Mouse (Mus musculus) heart, embryonic 12.5 days (tissue): ENCODE data around the gene Sbpl. TPM values are rescaled to one million over a fixed set of nuclear protein-coding genes. Genes with fewer than 3 reads are reported as not detected.
A peak's percentile ranks its signal among the peaks of the same experiment; 100 is the strongest.
"Not testable (repeated sequence)": the region's sequence is repeated elsewhere in the genome, so short reads cannot be mapped to it uniquely, and the experiment has no call there.

ENCODE experiments used
- ATAC-seq: fragments of 200-750 bp; cut with Nextera tagmentation; 2 replicates; pipeline ENCODE4 v1.8.0; 2017; ENCODE audit warnings: moderate TSS enrichment, moderate library complexity; ENCODE audit not compliant: insufficient number of reproducible peaks, low FRiP score
- H3K27ac ChIP-seq: fragments of 300-500 bp; sonication (generic); 2 replicates; pipeline ENCODE4 v1.5.1; 2016; ENCODE audit warnings: mild to moderate bottlenecking, moderate library complexity; ENCODE audit not compliant: poor library complexity, severe bottlenecking
- H3K27me3 ChIP-seq: fragments of 300-500 bp; sonication (generic); replicated peaks from 2 replicates; pipeline ENCODE4 v1.6.1; 2016; ENCODE audit warnings: mild to moderate bottlenecking, moderate library complexity
- H3K36me3 ChIP-seq: fragments of 300-500 bp; sonication (generic); 2 replicates; pipeline ENCODE4 v1.6.1; 2016; ENCODE audit warnings: mild to moderate bottlenecking, moderate library complexity
- H3K4me1 ChIP-seq: fragments of 300-500 bp; sonication (generic); replicated peaks from 2 replicates; pipeline ENCODE4 v1.6.1; 2016; ENCODE audit warnings: mild to moderate bottlenecking
- H3K4me2 ChIP-seq: fragments of 300-500 bp; sonication (generic); 2 replicates; pipeline ENCODE4 v1.6.1; 2016; ENCODE audit warnings: mild to moderate bottlenecking, moderate library complexity
- H3K4me3 ChIP-seq: fragments of 300-500 bp; sonication (generic); 2 replicates; pipeline ENCODE4 v1.5.1; 2016; ENCODE audit warnings: mild to moderate bottlenecking
- H3K9ac ChIP-seq: fragments of 300-500 bp; sonication (generic); 2 replicates; pipeline ENCODE4 v1.6.1; 2016; ENCODE audit warnings: mild to moderate bottlenecking, moderate library complexity
- H3K9me3 ChIP-seq: fragments of 300-500 bp; sonication (generic); replicated peaks from 2 replicates; pipeline ENCODE4 v1.6.1; 2016; ENCODE audit warnings: mild to moderate bottlenecking, moderate library complexity
- WGBS: fragments of 180-500 bp; shearing (Covaris S2); methylation state at CpG from one replicate; pipeline ENCODE4 v1.1.7; 2016; 5-methylcytosine and 5-hydroxymethylcytosine counted together
- polyA plus RNA-seq: library from polyadenylated mRNA; unstranded; fragments of >200 nt; fragmentation: Nextera tagmentation; extraction: Ambion mirVana; gene quantifications from 2 replicates; pipeline ENCODE4 v1.2.1, GENCODE M21; 2016

Gene Sbpl
- polyA plus RNA-seq, 1 experiment from 2014 or later, result not detected

DNA sequence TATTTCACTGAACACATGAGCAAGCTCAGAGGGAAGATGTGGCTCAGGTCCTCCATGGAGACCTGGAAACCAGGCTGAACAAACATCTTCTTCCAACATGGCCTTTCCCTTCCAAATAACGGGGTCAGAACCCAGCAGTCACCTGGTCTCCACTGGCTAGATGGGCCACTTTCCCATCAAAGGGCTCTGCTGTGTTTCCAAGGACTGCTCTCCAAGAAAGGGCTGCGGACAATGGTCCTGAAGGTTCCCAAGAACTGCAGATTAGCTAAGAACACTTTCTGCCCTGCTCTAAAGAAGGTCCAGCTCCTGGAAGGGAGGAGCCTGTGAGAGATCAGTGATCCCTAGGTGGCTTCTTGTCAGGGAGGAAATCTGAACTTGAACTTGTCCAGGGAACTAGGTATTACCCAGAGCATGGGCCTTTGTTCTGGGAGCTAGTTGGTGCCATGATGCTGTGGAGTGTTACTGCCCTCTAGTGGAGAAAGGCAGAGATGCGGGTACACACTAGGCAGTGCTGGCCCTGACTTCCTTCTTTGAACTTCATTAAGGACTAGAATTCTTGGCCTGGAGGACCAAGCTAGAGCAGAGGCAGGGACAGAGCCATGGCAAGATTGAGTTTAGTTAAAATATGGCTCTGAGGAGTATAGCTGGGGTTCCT is 5.1 kb upstream of the Sbpl start:
- 0 out of 2 replicates have a peak, but pooled peaks cover 2% of the 10 kb centered on the region for H3K27me3 ChIP-seq
- WGBS, result 37% methylated on average over 3 of the region's 3 CpGs
- ATAC-seq, result peak; percentile 70
- no peaks in the 10 kb centered on the region for H3K36me3 ChIP-seq
- no peak overlapping the region for H3K9ac ChIP-seq
- H3K4me3 ChIP-seq, result no peak overlapping the region
- no peak overlapping the region for H3K4me2 ChIP-seq
- H3K27ac ChIP-seq, result no peak overlapping the region
- no peaks in the 10 kb centered on the region for H3K4me1 ChIP-seq
- H3K9me3 ChIP-seq, result no peaks in the 10 kb centered on the region

DNA sequence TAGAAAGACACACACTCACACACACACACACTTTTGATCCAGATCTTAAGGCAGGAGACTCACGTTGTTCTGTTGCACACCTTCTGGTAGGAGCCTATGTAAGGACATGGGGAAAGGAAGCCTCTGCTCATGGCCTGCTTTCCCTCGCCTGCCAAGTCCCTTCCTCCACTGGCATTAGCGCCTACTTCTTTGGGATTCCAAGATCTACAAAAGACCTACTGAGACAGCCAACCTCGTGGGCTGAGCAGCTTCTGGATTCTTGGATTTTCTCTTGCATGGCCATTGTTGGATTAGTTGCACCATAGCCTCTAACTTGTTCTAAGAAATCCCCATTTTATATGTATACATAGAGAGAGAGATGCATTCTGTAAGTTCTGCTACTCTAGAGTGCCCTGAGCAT is 4.2 kb downstream of the Sbpl start:
- H3K27me3 ChIP-seq, H3K9me3 ChIP-seq, ATAC-seq, H3K4me3 ChIP-seq, H3K36me3 ChIP-seq, H3K4me1 ChIP-seq, H3K9ac ChIP-seq, H3K27ac ChIP-seq, H3K4me2 ChIP-seq: not testable (repeated sequence)
- 77% methylated on average over 4 of the region's 4 CpGs for WGBS

DNA sequence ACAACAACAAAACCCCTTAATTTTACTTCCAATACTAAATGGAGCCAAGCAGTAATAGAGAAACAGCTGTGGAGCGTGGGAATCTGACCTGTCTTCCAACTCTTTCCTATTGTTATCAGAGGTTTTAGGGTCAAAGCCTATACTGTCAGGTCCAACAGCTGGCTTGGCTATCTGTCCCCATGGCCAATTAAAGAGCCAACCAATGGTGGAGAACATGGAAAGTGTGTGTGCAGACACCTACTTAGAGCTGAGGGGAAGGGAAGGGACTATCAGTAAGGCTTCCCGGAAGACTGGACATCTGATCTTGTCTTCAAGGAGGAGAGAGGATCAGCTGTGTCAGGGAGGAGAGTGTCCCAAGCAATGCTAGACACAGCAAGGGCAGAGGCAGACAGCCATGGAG is 6.0 kb downstream of the Sbpl start:
- Histone ChIP-seq H3K36me3 (no peaks in the 10 kb centered on the region), H3K27ac (no peak overlapping the region), H3K9me3 (no peaks in the 10 kb centered on the region), H3K9ac (no peak overlapping the region), H3K4me1 (no peaks in the 10 kb centered on the region), H3K4me2 (no peak overlapping the region), H3K4me3 (no peak overlapping the region), H3K27me3 (no peaks in the 10 kb centered on the region)
- ATAC-seq, result no peak
- 58% methylated on average over 2 of the region's 2 CpGs for WGBS

DNA sequence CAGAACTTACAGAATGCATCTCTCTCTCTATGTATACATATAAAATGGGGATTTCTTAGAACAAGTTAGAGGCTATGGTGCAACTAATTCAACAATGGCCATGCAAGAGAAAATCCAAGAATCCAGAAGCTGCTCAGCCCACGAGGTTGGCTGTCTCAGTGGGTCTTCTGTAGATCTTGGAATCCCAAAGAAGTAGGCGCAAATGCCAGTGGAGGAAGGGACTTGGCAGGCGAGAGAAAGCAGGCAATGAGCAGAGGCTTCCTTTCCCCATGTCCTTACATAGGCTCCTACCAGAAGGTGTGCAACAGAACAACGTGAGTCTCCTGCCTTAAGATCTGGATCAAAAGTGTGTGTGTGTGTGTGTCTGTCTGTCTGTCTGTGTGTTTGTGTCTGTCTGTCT is 7.6 kb downstream of the Sbpl start:
- H3K36me3 ChIP-seq, H3K4me1 ChIP-seq, H3K4me2 ChIP-seq, H3K9ac ChIP-seq, H3K9me3 ChIP-seq, H3K4me3 ChIP-seq, ATAC-seq, H3K27me3 ChIP-seq, H3K27ac ChIP-seq: not testable (repeated sequence)
- 75% methylated on average over 4 of the region's 4 CpGs for WGBS

DNA sequence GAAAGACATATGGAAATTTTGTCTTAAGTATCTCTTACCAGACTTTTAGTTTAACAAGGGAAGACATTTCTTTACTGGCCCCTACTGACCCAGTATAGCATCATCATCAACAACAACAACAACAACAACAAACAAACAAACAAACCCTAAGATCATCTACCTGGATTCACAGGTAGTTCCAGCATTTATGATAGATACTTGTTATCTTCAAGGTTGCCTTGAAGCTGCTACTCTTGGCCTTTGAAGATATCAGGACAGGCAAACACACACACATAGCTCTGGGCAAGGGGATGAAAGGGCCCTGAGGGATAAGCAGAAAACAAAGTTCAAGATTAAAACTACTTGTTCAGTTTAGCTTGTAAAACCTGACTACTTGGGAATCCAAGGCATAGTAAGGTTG is 13.7 kb downstream of the Sbpl start, which contains the start of gene Sbp:
Gene Sbp, plus strand, starts transcription at position 301 of the 400 bp plus-strand sequence.
- Histone ChIP-seq H3K9ac (no peak within 1 kb of the TSS), H3K36me3 (no peaks in the 10 kb centered on the region), H3K4me2 (no peak within 1 kb of the TSS), H3K4me3 (no peak within 1 kb of the TSS), H3K9me3 (no peaks in the 10 kb centered on the region), H3K4me1 (no peaks in the 10 kb centered on the region), H3K27ac (no peak within 1 kb of the TSS), H3K27me3 (peaks cover 11% of the 10 kb centered on the region; the same call in 1 of the 2 replicates)
- ATAC-seq, result no peak

DNA sequence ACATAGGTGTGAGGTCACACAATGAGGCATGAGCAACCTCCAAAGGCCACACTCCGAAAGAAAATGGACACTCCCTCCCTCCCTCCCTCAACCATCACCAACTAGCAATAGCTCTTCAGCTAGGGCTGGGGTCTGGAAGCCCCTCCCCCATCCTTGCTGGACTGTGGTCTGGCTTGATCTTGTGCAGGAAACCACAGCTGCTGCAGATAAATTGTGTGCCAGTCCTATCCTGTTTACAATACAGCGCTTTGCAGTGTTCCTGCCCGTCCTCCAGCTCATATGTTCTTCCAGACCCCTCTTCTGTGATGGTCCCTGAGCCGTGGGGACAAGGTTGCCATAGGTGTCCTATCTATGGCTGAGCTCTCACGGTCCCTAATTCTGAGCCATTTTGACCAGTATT is 23.9 kb downstream of the Sbpl start:
- Histone ChIP-seq H3K4me2 (no peak overlapping the region), H3K36me3 (no peaks in the 10 kb centered on the region), H3K4me1 (no peaks in the 10 kb centered on the region), H3K9ac (no peak overlapping the region), H3K27ac (no peak overlapping the region), H3K27me3 (0 out of 2 replicates have a peak, but pooled peaks cover 2% of the 10 kb centered on the region), H3K4me3 (no peak overlapping the region), H3K9me3 (0 out of 2 replicates have a peak, but pooled peaks cover 4% of the 10 kb centered on the region)
- peak; percentile 33; the same call in 1 of the 2 replicates for ATAC-seq
- WGBS, result 54% methylated on average over 5 of the region's 5 CpGs

DNA sequence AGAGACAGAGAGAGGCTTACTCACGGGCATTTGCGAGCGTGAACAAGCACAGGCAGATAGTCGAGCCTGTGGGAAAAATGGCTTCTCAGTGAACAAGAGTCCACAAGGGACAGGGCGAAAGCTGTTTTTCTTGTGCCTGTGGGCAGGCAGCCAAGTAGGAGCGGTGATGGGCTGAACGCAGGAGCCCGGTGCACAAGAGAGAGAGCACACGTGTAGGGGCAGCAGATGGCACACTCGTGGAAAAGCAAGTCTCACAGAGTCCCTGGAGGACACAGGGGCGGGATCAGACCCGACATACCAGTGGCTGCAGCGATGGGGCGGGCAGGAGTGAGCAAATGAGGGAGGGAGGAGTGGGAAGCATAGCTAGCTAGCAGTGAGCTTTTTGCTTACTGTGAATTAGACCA is 30.0 kb downstream of the Sbpl start:
- Histone ChIP-seq H3K9ac (peak overlapping the region; percentile 75), H3K4me3 (peak overlapping the region; percentile 59), H3K36me3 (no peaks in the 10 kb centered on the region), H3K27ac (peak overlapping the region; percentile 97), H3K27me3 (0 out of 2 replicates have a peak, but pooled peaks cover 2% of the 10 kb centered on the region), H3K4me1 (peaks cover 6% of the 10 kb centered on the region), H3K4me2 (peak overlapping the region; percentile 81), H3K9me3 (no peaks in the 10 kb centered on the region)
- under 1% methylated on average over 14 of the region's 14 CpGs for WGBS
- peak; percentile 80 for ATAC-seq

DNA sequence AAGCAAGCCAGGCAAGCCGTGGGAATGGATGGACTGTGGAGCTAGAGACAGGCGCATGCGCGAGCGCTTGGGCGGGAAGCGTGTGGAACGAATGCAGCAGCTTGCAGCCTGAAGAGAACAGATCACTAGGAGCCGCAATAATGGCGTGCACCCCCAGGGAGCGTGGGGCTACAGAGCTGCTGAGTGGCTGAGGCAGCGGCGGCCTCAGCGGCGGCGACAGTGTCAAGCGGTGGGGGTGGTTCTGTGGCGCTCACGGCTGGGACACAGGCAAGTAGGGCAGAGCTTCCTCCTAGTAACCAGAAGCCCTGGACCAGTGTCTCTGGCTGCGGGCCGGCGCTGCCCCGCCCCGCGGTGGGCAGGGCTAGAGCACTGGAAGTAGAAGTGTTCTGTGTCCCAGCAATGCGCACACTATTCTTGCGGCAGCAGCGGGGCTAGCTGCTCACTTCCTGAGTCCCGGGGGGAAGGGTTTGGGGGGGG is 30.5 kb downstream of the Sbpl start:
- peak; percentile 97 for ATAC-seq

DNA sequence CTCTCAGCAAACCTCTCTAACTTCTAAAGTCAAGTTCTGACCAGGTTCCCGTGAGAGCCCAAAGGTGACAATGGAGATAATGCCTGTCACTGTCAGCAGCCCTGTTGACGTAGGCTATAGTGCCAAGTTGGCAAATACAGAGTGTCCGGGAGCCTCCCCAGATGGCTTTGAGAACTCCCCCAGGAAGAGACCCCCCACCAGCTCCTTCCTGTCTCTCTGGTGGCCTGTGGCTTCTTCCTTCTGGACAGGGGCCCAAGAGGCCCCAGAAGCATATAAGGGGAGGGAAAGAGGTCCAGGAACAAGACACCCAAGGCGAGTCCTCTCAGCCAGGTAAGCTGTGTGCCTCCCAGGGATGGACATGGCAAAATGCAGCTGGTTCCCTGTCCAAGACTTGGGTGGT is 37.9 kb downstream of the Sbpl start, which contains the start of gene Dcpp3:
Gene Dcpp3, plus strand, starts transcription at position 301 of the 400 bp plus-strand sequence.
- ATAC-seq, H3K36me3 ChIP-seq, H3K9me3 ChIP-seq, H3K4me2 ChIP-seq, H3K27ac ChIP-seq, H3K27me3 ChIP-seq, H3K4me3 ChIP-seq, H3K4me1 ChIP-seq, H3K9ac ChIP-seq: not testable (repeated sequence)
- 62% methylated on average over 4 of the region's 4 CpGs for WGBS

More for the DNA sequence above, 30.5 kb downstream of the Sbpl start:
- peak overlapping the region; percentile 75 for H3K9ac ChIP-seq
- H3K36me3 ChIP-seq, result no peaks in the 10 kb centered on the region
- 0 out of 2 replicates have a peak, but pooled peaks cover 2% of the 10 kb centered on the region for H3K27me3 ChIP-seq
- H3K4me3 ChIP-seq, result peak overlapping the region; percentile 59
- H3K27ac ChIP-seq, result peak overlapping the region; percentile 97
- peak overlapping the region; percentile 81 for H3K4me2 ChIP-seq
- peaks cover 6% of the 10 kb centered on the region for H3K4me1 ChIP-seq
- H3K9me3 ChIP-seq, result no peaks in the 10 kb centered on the region
- under 1% methylated on average over 29 of the region's 29 CpGs for WGBS

Other genes with a start within 250 kb of the Sbpl start
- gene 1520401A03Rik, start 232.5 kb downstream of the Sbpl start, polyA plus RNA-seq, result 0.18 TPM in 1 of 2 replicates, not detected in the other
- gene Pkmyt1, start 228.9 kb downstream of the Sbpl start, polyA plus RNA-seq, result 32.4 and 32.7 TPM in 2 replicates
- gene Paqr4, start 214.4 kb downstream of the Sbpl start, polyA plus RNA-seq, result 10.3 and 11.2 TPM in 2 replicates
- gene Kremen2, start 209.4 kb downstream of the Sbpl start, polyA plus RNA-seq, result 0.17 and 0.33 TPM in 2 replicates
- 64.1 and 67.5 TPM in 2 replicates for gene Flywch1, start 183.7 kb downstream of the Sbpl start, polyA plus RNA-seq
- 6.9 and 7.3 TPM in 2 replicates for gene Flywch2, start 169.2 kb downstream of the Sbpl start, polyA plus RNA-seq
- gene Srrm2, start 164.7 kb downstream of the Sbpl start, polyA plus RNA-seq, result 399 TPM in 2 replicates
- 878 and 903 TPM in 2 replicates for gene Elob, start 126.1 kb downstream of the Sbpl start, polyA plus RNA-seq
- not detected in 2 replicates for gene Prss33, start 119.2 kb downstream of the Sbpl start, polyA plus RNA-seq
- not detected in 2 replicates for gene Prss32, start 111.4 kb downstream of the Sbpl start, polyA plus RNA-seq
- 0.36 TPM in 1 of 2 replicates, not detected in the other for gene Prss41, start 111.1 kb downstream of the Sbpl start, polyA plus RNA-seq
- not detected in 2 replicates for gene Prss21, start 87.2 kb downstream of the Sbpl start, polyA plus RNA-seq
- not detected in 2 replicates for gene Dcpp1, start 74.4 kb downstream of the Sbpl start, polyA plus RNA-seq
- not detected in 2 replicates for gene Dcpp2, start 74.4 kb downstream of the Sbpl start, polyA plus RNA-seq
- gene Dcpp3, start 37.8 kb downstream of the Sbpl start, polyA plus RNA-seq, result not detected in 2 replicates
- gene Sbp, start 13.6 kb downstream of the Sbpl start, polyA plus RNA-seq, result not detected in 2 replicates
- gene Prss30, start 25.3 kb upstream of the Sbpl start, polyA plus RNA-seq, result not detected in 2 replicates
- 0.29 TPM in 1 of 2 replicates, not detected in the other for gene Prss22, start 42.8 kb upstream of the Sbpl start, polyA plus RNA-seq
- gene Prss27, start 82.9 kb upstream of the Sbpl start, polyA plus RNA-seq, result 0.35 and 0.41 TPM in 2 replicates
- 49.0 and 49.2 TPM in 2 replicates for gene Kctd5, start 118.2 kb upstream of the Sbpl start, polyA plus RNA-seq
- 46.9 and 48.6 TPM in 2 replicates for gene Pdpk1, start 195.7 kb upstream of the Sbpl start, polyA plus RNA-seq
- gene Amdhd2, start 208.5 kb upstream of the Sbpl start, polyA plus RNA-seq, result 28.1 and 28.8 TPM in 2 replicates
- gene Atp6v0c, start 214.4 kb upstream of the Sbpl start, polyA plus RNA-seq, result 534 and 535 TPM in 2 replicates